Mouse (Mus musculus) thymus, postnatal 4 days (tissue): Measurements from ENCODE around the gene Gm20388.

Experiments used
- DNase-seq: peaks from one replicate; pipeline ENCODE4 v3.0.0; 2021

The Gm20388 gene

GRCm38 (mm10) chr8:123331810-123332209 is 3421.2 kb downstream of the Gm20388 start:
- no peak for DNase-seq

- DNase-seq: peak; percentile 92
These were observed 3421.8 kb downstream of the Gm20388 start, which contains the start of gene Spire2 for GRCm38 (mm10) chr8:123332262-123333090. Spire2 (plus strand) TSS chr8:123332713.

GRCm38 (mm10) chr8:123333091-123333587 is 3422.5 kb downstream of the Gm20388 start:
- no peak for DNase-seq

GRCm38 (mm10) chr8:123333864-123334263 is 3423.2 kb downstream of the Gm20388 start:
- no peak for DNase-seq

GRCm38 (mm10) chr8:123334467-123334866 is 3423.8 kb downstream of the Gm20388 start:
- no peak for DNase-seq

- DNase-seq: no peak
These were observed 3426.8 kb downstream of the Gm20388 start for GRCm38 (mm10) chr8:123337475-123337874.

GRCm38 (mm10) chr8:123340071-123340470 is 3429.4 kb downstream of the Gm20388 start:
- peak; percentile 41 for DNase-seq

- no peak for DNase-seq
These were observed 3430.7 kb downstream of the Gm20388 start for GRCm38 (mm10) chr8:123341040-123342015.

GRCm38 (mm10) chr8:123342253-123342652 is 3431.6 kb downstream of the Gm20388 start:
- DNase-seq: no peak

- DNase-seq: no peak
These were observed 3432.3 kb downstream of the Gm20388 start for GRCm38 (mm10) chr8:123342911-123343310.

GRCm38 (mm10) chr8:123343422-123343821 is 3432.8 kb downstream of the Gm20388 start:
- DNase-seq: no peak

GRCm38 (mm10) chr8:123345135-123345534 is 3434.5 kb downstream of the Gm20388 start:
- DNase-seq: no peak

GRCm38 (mm10) chr8:123345856-123346255 is 3435.2 kb downstream of the Gm20388 start:
- DNase-seq: no peak

- no peak for DNase-seq
These were observed 3436.7 kb downstream of the Gm20388 start for GRCm38 (mm10) chr8:123347293-123347692.

GRCm38 (mm10) chr8:123348237-123348843 is 3437.7 kb downstream of the Gm20388 start:
- DNase-seq: no peak

GRCm38 (mm10) chr8:123349073-123349472 is 3438.4 kb downstream of the Gm20388 start:
- no peak for DNase-seq

GRCm38 (mm10) chr8:123352118-123352517 is 3441.5 kb downstream of the Gm20388 start:
- no peak for DNase-seq

GRCm38 (mm10) chr8:123352786-123353185 is 3442.1 kb downstream of the Gm20388 start:
- peak; percentile 61 for DNase-seq

- DNase-seq: no peak
These were observed 3442.6 kb downstream of the Gm20388 start for GRCm38 (mm10) chr8:123353216-123353615.

GRCm38 (mm10) chr8:123361082-123361739 is 3450.6 kb downstream of the Gm20388 start:
- peak; percentile 86 for DNase-seq

- DNase-seq: peak; percentile 96
These were observed 3463.0 kb downstream of the Gm20388 start, which contains the start of gene Tcf25 for GRCm38 (mm10) chr8:123373403-123374238. Tcf25 (plus strand) TSS chr8:123373753.
